Mouse (Mus musculus): ENCODE data around the gene Abhd14b.

- TF ChIP-seq POLR2A (IDR thresholded peaks at IDR 0.05; ENCODE audit: borderline replicate concordance, low read depth, low read length) (no peak), CTCF (IDR thresholded peaks at IDR 0.05; ENCODE audit: low read depth, low read length) (no peak)
Measured at GRCm38 (mm10) chr9:106471892-106472291, 24.6 kb downstream of the Abhd14b start.

Measured in bone marrow macrophage, adult 2 months (primary cell).